Comparison of ENCODE assay signal across 9 mouse cellular contexts in genomic region chr1:157506522-157506921, GRCm38 (mm10). TPM values are rescaled to one million over a fixed set of nuclear protein-coding genes. Genes with fewer than 3 reads are reported as not detected.
A peak's percentile ranks its signal among the peaks of the same experiment; 100 is the strongest.
DNase-seq lines count a peak whose midpoint lies in the region; ATAC-seq and TF ChIP-seq lines count a peak whose summit lies in the region.
"Had no signal": no experiment of that assay in that cellular context is flagged by ENCODE, and none has a peak within 500 bp of the region (broad histone marks: within the 10 kb centered on the region; RNA-seq: fewer than 3 reads in every experiment).

TSS of gene Sec16b (plus strand) at chr1:157506728.

- no peaks in the 10 kb centered on the region for H3K36me3 ChIP-seq in midbrain, embryonic 11.5 days (ENCODE audit: control insufficient read depth, insufficient read depth, low read length)
- no peaks in the 10 kb centered on the region for H3K36me3 ChIP-seq in midbrain, embryonic 10.5 days
- H3K36me3 ChIP-seq in lung, embryonic 16.5 days (ENCODE audit: control insufficient read depth, insufficient read depth, low read length), result no peaks in the 10 kb centered on the region

- intact Hi-C loops in heart, postnatal 10 days (cut with DNase I), result no loop called here

- H3K9me3 ChIP-seq in midbrain, embryonic 11.5 days (ENCODE audit: control insufficient read depth, low read length), result no peaks in the 10 kb centered on the region
- H3K9me3 ChIP-seq in midbrain, embryonic 10.5 days (replicated peaks), result no peaks in the 10 kb centered on the region
- no peaks in the 10 kb centered on the region for H3K9me3 ChIP-seq in lung, embryonic 16.5 days (ENCODE audit: control insufficient read depth, low read length)
- H3K9me3 ChIP-seq: megakaryocyte, embryonic 14.5 days had no signal

- TF ChIP-seq POLR2A in cerebellum, adult 2 months (IDR thresholded peaks at IDR 0.05; ENCODE audit: borderline replicate concordance, insufficient read depth, low read length), result no peak

- WGBS in midbrain, embryonic 11.5 days, result 42% methylated on average over 5 of the region's 5 CpGs
- WGBS in midbrain, embryonic 10.5 days, result 38% methylated on average over 5 of the region's 5 CpGs
- 32% methylated on average over 5 of the region's 5 CpGs for WGBS in lung, embryonic 16.5 days
- WGBS in cerebellum, adult 2 months, result 13% methylated on average over 5 of the region's 5 CpGs

- H3K4me3 ChIP-seq in midbrain, embryonic 11.5 days (ENCODE audit: low read depth, low read length), result no peak within 1 kb of the TSS
- H3K4me3 ChIP-seq in midbrain, embryonic 10.5 days, result no peak within 1 kb of the TSS
- H3K4me3 ChIP-seq in lung, embryonic 16.5 days (ENCODE audit: low read length), result peak within 1 kb of the TSS; percentile 4; the same call in 1 of the 2 replicates
- H3K4me3 ChIP-seq in cerebellum, adult 2 months (replicated peaks; ENCODE audit: insufficient read depth, low read depth, low read length), result no peak within 1 kb of the TSS

- no peak within 1 kb of the TSS for H3K9ac ChIP-seq in midbrain, embryonic 11.5 days (ENCODE audit: low read length)
- no peak within 1 kb of the TSS for H3K9ac ChIP-seq in lung, embryonic 16.5 days (ENCODE audit: low read length)

- no peak for ATAC-seq in midbrain, embryonic 11.5 days (ENCODE audit: low FRiP score)
- ATAC-seq in lung, embryonic 16.5 days (ENCODE audit: low read depth), result peak; percentile 72; the same call in 1 of the 2 replicates
- no peak for ATAC-seq in granulocyte monocyte progenitor cell, adult 5-6 weeks (replicated peaks; ENCODE audit: poor library complexity, severe bottlenecking)

- DNase-seq in midbrain, embryonic 11.5 days (ENCODE audit: low spot score, missing footprints), result peak; percentile 86
- no peak for DNase-seq in midbrain, embryonic 10.5 days (ENCODE audit: low spot score)
- DNase-seq in embryo, embryonic 9.5 days (ENCODE audit: extremely low spot score), result peak; percentile 48
- DNase-seq in heart, postnatal 10 days, result peak; percentile 72 to 75
- no peak for DNase-seq in frontal cortex, adult 2 months (ENCODE audit: extremely low spot score in 1 of 2, low spot score in 1 of 2)
- no peak for DNase-seq in cerebellum, adult 2 months

- H3K4me2 ChIP-seq in midbrain, embryonic 11.5 days, result no peak within 1 kb of the TSS
- peak within 1 kb of the TSS; percentile 21 for H3K4me2 ChIP-seq in lung, embryonic 16.5 days (ENCODE audit: low read depth, low read length)

- no peaks in the 10 kb centered on the region; the same call in 1 of the 2 replicates for H3K4me1 ChIP-seq in midbrain, embryonic 11.5 days (ENCODE audit: control insufficient read depth, insufficient read depth, low read length)
- H3K4me1 ChIP-seq in midbrain, embryonic 10.5 days, result peaks cover 25% of the 10 kb centered on the region
- H3K4me1 ChIP-seq in lung, embryonic 16.5 days (replicated peaks; ENCODE audit: control insufficient read depth, insufficient read depth, low read length), result 0 out of 2 replicates have a peak, but pooled peaks cover 5% of the 10 kb centered on the region
- H3K4me1 ChIP-seq in cerebellum, adult 2 months (ENCODE audit: control insufficient read depth, insufficient read depth, low read length), result no peaks in the 10 kb centered on the region
- H3K4me1 ChIP-seq: megakaryocyte, embryonic 14.5 days had no signal

- no peaks in the 10 kb centered on the region for H3K27me3 ChIP-seq in midbrain, embryonic 11.5 days (ENCODE audit: control insufficient read depth, insufficient read depth, low read length)
- H3K27me3 ChIP-seq in midbrain, embryonic 10.5 days (ENCODE audit: low read depth, poor library complexity, severe bottlenecking), result no peaks in the 10 kb centered on the region
- H3K27me3 ChIP-seq in lung, embryonic 16.5 days (ENCODE audit: control insufficient read depth, insufficient read depth, low read depth, low read length), result no peaks in the 10 kb centered on the region
- no peaks in the 10 kb centered on the region; the same call in 1 of the 2 replicates for H3K27me3 ChIP-seq in cerebellum, adult 2 months (ENCODE audit: control insufficient read depth, insufficient read depth, low read length)
- H3K27me3 ChIP-seq: megakaryocyte, embryonic 14.5 days had no signal

- TF ChIP-seq CTCF in cerebellum, adult 2 months (IDR thresholded peaks at IDR 0.05; ENCODE audit: borderline replicate concordance, insufficient read depth, low read depth, low read length), result no peak

- no peak within 1 kb of the TSS for H3K27ac ChIP-seq in midbrain, embryonic 11.5 days (ENCODE audit: low read depth, low read length)
- no peak within 1 kb of the TSS for H3K27ac ChIP-seq in midbrain, embryonic 10.5 days (replicated peaks)
- H3K27ac ChIP-seq in lung, embryonic 16.5 days (ENCODE audit: low read length), result no peak within 1 kb of the TSS
- no peak within 1 kb of the TSS for H3K27ac ChIP-seq in cerebellum, adult 2 months (ENCODE audit: insufficient read depth, low read length)

RNA-seq across cellular contexts. Expression of gene Sec16b, which starts in this region (rescaled TPM):
- polyA plus RNA-seq in midbrain, embryonic 11.5 days (2014; fragmentation: Nextera tagmentation; extraction: Ambion mirVana), result 0.55 and 0.80 TPM in 2 replicates
- polyA plus RNA-seq in midbrain, embryonic 10.5 days (2016; fragmentation: Nextera tagmentation; extraction: Ambion mirVana), result 0.49 and 0.63 TPM in 2 replicates
- 1 to 10 TPM; 1.9 to 2.1 TPM for total RNA-seq in heart, postnatal 10 days (2021)
- 2.5 and 3.0 TPM in 2 replicates for polyA plus RNA-seq in lung, embryonic 16.5 days (2015; fragmentation: Nextera tagmentation; extraction: Ambion mirVana)
- total RNA-seq in granulocyte monocyte progenitor cell, adult 5-6 weeks (2014; fragmentation: Nextera tagmentation), result 1.3 and 1.5 TPM in 2 replicates
- 0.15 and 0.60 TPM in 2 replicates for total RNA-seq in granulocyte monocyte progenitor cell, adult 5-6 weeks (2017)
- polyA plus RNA-seq in frontal cortex, adult 2 months (2012; rRNA removed), result 1.0 and 1.3 TPM in 2 replicates
- 0.48 and 0.51 TPM in 2 replicates for polyA plus RNA-seq in cerebellum, adult 2 months (2012; rRNA removed)

Comparison
In these comparisons a context has a peak if more than half of its experiments do, and no peak if none do; other contexts are left out.
1. Peak in DNase-seq in midbrain, embryonic 11.5 days; RNA of the gene not detected or under 1 TPM.
2. DNase-seq: peak in embryo, embryonic 9.5 days (single experiment) and heart, postnatal 10 days (2 of 2); none in midbrain, embryonic 10.5 days (single experiment), frontal cortex, adult 2 months (0 of 2) and cerebellum, adult 2 months (0 of 2).